Mouse (Mus musculus): ENCODE measurements at regions not wholly inside any gene's neighbourhood (a gene's known extent, or its start where the extent isn't known, plus 50 kb on each side); places are given as distances from the start of the nearest gene placed in this dataset.
A peak's percentile ranks its signal among the peaks of the same experiment; 100 is the strongest.

DNA sequence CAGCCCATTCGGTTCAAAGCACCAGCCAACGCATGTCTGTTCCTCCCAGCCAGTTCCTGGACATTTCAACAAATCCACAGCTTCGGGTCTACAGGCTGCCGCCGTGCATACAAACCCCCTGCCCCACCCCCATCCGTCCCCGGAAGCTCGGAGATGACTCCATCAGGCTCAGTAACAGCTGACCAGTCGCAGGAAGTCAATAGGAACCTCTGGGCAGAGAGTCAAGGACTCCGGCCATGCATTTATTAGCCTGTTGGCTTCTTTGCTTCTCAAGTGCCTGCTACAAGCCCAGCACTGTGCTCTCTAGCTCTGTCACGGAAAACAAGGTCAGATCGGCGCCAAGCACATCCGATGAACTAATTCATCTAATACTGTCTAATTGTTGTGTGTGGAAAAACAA is 80.4 kb upstream of the Tmem132d start:
- Histone ChIP-seq H3K9ac (replicated peaks; ENCODE audit: low read length, poor library complexity, severe bottlenecking) (no peak overlapping the region), H3K4me3 (ENCODE audit: low read depth, low read length) (no peak overlapping the region), H3K27ac (ENCODE audit: low read depth, low read length) (no peak overlapping the region), H3K9me3 (ENCODE audit: low read length) (no peaks in the 10 kb centered on the region), H3K4me1 (ENCODE audit: insufficient read depth, low read length) (no peaks in the 10 kb centered on the region), H3K36me3 (ENCODE audit: insufficient read depth, low read length) (no peaks in the 10 kb centered on the region), H3K4me2 (ENCODE audit: low read depth, low read length, poor library complexity, severe bottlenecking) (no peak overlapping the region), H3K27me3 (ENCODE audit: insufficient read depth, low read length) (no peaks in the 10 kb centered on the region)
- TF ChIP-seq CTCF (IDR thresholded peaks at IDR 0.05) = no peak
- ATAC-seq (ENCODE audit: low FRiP score) (peak; percentile 82), DNase-seq (ENCODE audit: low spot score) (peak; percentile 88)
- WGBS = 60% methylated on average over 14 of the region's 14 CpGs

- no peak for DNase-seq (ENCODE audit: low spot score)
- Histone ChIP-seq H3K4me3 (ENCODE audit: low read depth, low read length) (no peak overlapping the region), H3K9me3 (ENCODE audit: low read length) (no peaks in the 10 kb centered on the region), H3K9ac (replicated peaks; ENCODE audit: low read length, poor library complexity, severe bottlenecking) (no peak overlapping the region), H3K36me3 (ENCODE audit: insufficient read depth, low read length) (no peaks in the 10 kb centered on the region), H3K4me1 (ENCODE audit: insufficient read depth, low read length) (no peaks in the 10 kb centered on the region), H3K4me2 (ENCODE audit: low read depth, low read length, poor library complexity, severe bottlenecking) (no peak overlapping the region), H3K27me3 (ENCODE audit: insufficient read depth, low read length) (no peaks in the 10 kb centered on the region), H3K27ac (ENCODE audit: low read depth, low read length) (no peak overlapping the region)
- TF ChIP-seq CTCF (IDR thresholded peaks at IDR 0.05) = no peak
- no peak for ATAC-seq (ENCODE audit: low FRiP score)
- WGBS = 91% methylated on average over 9 of the region's 9 CpGs
Measured at GRCm38 (mm10) chr5:128512606-128513005, 79.7 kb upstream of the Tmem132d start.

DNA sequence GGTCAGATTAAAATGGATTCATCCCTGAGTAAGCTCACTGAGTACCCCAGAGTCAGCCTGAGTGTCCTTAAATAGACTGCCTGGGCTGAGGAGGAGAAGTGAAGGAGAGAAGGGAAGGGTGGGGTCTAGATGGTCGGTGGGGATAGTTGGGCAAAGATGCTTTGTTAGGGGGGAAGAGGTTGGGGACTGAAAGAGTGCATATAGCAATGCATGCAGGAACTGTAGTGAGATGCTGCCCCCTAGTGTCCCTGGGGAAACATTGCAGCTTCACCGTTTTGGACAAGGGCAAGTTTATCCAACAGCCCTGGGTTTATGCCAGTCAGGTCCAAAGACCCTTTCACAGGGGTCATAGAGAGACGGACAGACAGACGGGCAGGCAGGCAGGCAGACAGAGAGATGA is 71.6 kb upstream of the Tmem132d start:
- Histone ChIP-seq H3K27me3 (ENCODE audit: insufficient read depth, low read length) (0 out of 2 replicates have a peak, but pooled peaks cover 3% of the 10 kb centered on the region), H3K27ac (ENCODE audit: low read depth, low read length) (no peak overlapping the region), H3K4me3 (ENCODE audit: low read depth, low read length) (no peak overlapping the region), H3K4me1 (ENCODE audit: insufficient read depth, low read length) (no peaks in the 10 kb centered on the region), H3K4me2 (ENCODE audit: low read depth, low read length, poor library complexity, severe bottlenecking) (no peak overlapping the region), H3K9ac (replicated peaks; ENCODE audit: low read length, poor library complexity, severe bottlenecking) (no peak overlapping the region), H3K9me3 (ENCODE audit: low read length) (no peaks in the 10 kb centered on the region), H3K36me3 (ENCODE audit: insufficient read depth, low read length) (no peaks in the 10 kb centered on the region)
- ATAC-seq (ENCODE audit: low FRiP score) (no peak), DNase-seq (ENCODE audit: low spot score) (peak; percentile 73)
- WGBS = 5% methylated on average over 4 of the region's 4 CpGs
- TF ChIP-seq CTCF (IDR thresholded peaks at IDR 0.05) = peak; percentile 96

GRCm38 (mm10) chr5:128499488-128499887 is 66.6 kb upstream of the Tmem132d start:
- no peaks in the 10 kb centered on the region for H3K4me1 ChIP-seq (ENCODE audit: insufficient read depth, low read length)
- H3K36me3 ChIP-seq (ENCODE audit: insufficient read depth, low read length) = no peaks in the 10 kb centered on the region
- no peak overlapping the region for H3K9ac ChIP-seq (replicated peaks; ENCODE audit: low read length, poor library complexity, severe bottlenecking)
- H3K4me3 ChIP-seq (ENCODE audit: low read depth, low read length) = no peak overlapping the region
- WGBS = 59% methylated on average over 9 of the region's 9 CpGs
- no peak for TF ChIP-seq CTCF (IDR thresholded peaks at IDR 0.05)
- DNase-seq (ENCODE audit: low spot score) (no peak), ATAC-seq (ENCODE audit: low FRiP score) (no peak)
- H3K9me3 ChIP-seq (ENCODE audit: low read length) = no peaks in the 10 kb centered on the region
- H3K4me2 ChIP-seq (ENCODE audit: low read depth, low read length, poor library complexity, severe bottlenecking) = no peak overlapping the region
- no peaks in the 10 kb centered on the region for H3K27me3 ChIP-seq (ENCODE audit: insufficient read depth, low read length)
- H3K27ac ChIP-seq (ENCODE audit: low read depth, low read length) = no peak overlapping the region

DNA sequence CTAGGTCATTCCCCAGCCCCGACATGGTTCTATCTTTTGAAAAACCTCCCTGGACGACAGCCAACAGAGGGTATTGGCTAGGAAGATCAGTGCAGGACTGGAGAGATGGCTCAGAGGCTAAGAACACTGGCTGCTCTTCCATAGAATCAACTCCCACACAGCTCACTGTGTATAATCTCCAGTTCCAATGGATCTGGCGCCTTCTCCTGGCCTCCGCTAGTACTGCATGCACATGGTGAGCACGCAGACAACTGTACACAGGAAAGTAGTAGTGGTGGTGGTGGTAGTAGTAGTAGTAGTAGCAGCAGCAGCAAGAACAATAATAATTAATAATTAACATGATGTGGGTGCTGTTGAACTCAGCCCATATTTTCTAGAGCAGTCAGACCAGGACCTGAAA is 66.2 kb upstream of the Tmem132d start:
- 45% methylated on average over 5 of the region's 5 CpGs for WGBS
- ATAC-seq (ENCODE audit: low FRiP score) (no peak), DNase-seq (ENCODE audit: low spot score) (peak; percentile 51)
- no peak overlapping the region for H3K4me2 ChIP-seq (ENCODE audit: low read depth, low read length, poor library complexity, severe bottlenecking)
- H3K4me3 ChIP-seq (ENCODE audit: low read depth, low read length) = no peak overlapping the region
- no peaks in the 10 kb centered on the region for H3K4me1 ChIP-seq (ENCODE audit: insufficient read depth, low read length)
- H3K9ac ChIP-seq (replicated peaks; ENCODE audit: low read length, poor library complexity, severe bottlenecking) = no peak overlapping the region
- TF ChIP-seq CTCF (IDR thresholded peaks at IDR 0.05) = peak; percentile 82
- no peaks in the 10 kb centered on the region for H3K27me3 ChIP-seq (ENCODE audit: insufficient read depth, low read length)
- H3K27ac ChIP-seq (ENCODE audit: low read depth, low read length) = no peak overlapping the region
- H3K36me3 ChIP-seq (ENCODE audit: insufficient read depth, low read length) = no peaks in the 10 kb centered on the region
- no peaks in the 10 kb centered on the region for H3K9me3 ChIP-seq (ENCODE audit: low read length)

DNA sequence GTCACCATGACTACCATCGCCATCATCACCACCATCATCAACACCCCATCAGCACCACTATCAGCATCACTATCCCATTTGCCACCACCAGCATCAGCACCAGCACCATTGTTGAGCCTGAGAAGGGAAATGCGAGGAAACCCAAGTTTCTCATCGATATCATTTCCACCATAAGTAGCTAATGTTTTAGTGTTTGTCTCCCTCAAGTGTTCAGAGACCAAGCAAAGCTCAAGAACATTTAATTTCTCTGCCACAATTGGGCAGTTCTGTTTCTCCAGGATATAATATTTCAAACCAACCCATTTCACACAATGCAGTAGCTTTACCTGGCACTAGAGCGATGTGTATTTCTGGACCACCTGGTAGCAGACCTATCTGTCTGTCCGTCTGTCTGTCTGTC is 59.7 kb upstream of the Tmem132d start:
- Histone ChIP-seq H3K9ac (replicated peaks; ENCODE audit: low read length, poor library complexity, severe bottlenecking) (no peak overlapping the region), H3K9me3 (ENCODE audit: low read length) (no peaks in the 10 kb centered on the region), H3K4me3 (ENCODE audit: low read depth, low read length) (no peak overlapping the region), H3K36me3 (ENCODE audit: insufficient read depth, low read length) (no peaks in the 10 kb centered on the region), H3K4me1 (ENCODE audit: insufficient read depth, low read length) (no peaks in the 10 kb centered on the region), H3K27me3 (ENCODE audit: insufficient read depth, low read length) (no peaks in the 10 kb centered on the region), H3K4me2 (ENCODE audit: low read depth, low read length, poor library complexity, severe bottlenecking) (no peak overlapping the region), H3K27ac (ENCODE audit: low read depth, low read length) (no peak overlapping the region)
- DNase-seq (ENCODE audit: low spot score) (peak; percentile 42), ATAC-seq (ENCODE audit: low FRiP score) (no peak)
- WGBS = 82% methylated on average over 5 of the region's 5 CpGs
- peak; percentile 63 for TF ChIP-seq CTCF (IDR thresholded peaks at IDR 0.05)

Measured in midbrain, postnatal 0 days (tissue).